Mouse (Mus musculus): ENCODE data around the gene Hells. TPM values are rescaled to one million over a fixed set of nuclear protein-coding genes. Genes with fewer than 3 reads are reported as not detected.

The Hells gene
- polyA plus RNA-seq, 1 experiment from 2014 or later = 6.9 TPM

DNA sequence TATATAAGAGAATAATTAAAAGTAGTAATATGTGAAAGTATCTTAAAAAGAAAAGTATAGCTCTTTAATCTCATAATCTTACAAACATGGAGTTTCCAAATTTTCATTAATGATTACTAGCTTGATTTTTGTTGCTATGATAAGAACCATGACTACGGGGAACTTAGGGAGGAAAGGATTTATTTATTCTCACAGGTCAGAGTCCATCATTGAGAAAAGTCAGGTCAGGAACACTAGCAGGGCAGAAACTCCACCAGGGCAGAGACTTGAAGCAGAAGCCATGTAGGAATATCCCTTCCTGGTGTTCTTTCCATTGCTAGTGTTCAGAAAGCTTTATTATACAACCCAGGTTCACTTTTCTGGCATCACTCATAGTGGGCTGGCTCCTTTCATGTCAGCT lies 68.0 kb downstream of the Hells start:
- H3K36me3 ChIP-seq (ENCODE audit: control insufficient read depth, insufficient read depth, low read length) = no peaks in the 10 kb centered on the region

DNA sequence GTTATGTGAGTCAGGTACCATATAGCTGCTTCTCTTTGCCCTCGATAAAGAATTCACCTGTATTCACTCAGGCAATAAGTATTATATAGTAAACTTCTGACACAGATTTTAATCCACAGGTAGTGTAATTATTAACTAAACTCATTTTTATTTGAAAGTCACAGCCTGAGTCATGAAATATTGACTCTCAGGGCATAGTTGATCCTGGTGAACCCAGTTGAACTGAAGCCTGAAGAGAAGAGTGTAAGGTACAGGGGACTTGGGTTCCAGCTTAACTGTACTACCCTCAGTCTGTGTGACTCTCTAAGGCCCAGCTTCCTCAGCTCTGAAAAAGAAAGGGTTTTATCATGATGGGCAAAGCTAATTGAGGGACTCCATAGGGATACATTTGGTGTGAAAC lies 74.4 kb downstream of the Hells start:
- Histone ChIP-seq H3K4me3 (ENCODE audit: low read length) (no peak overlapping the region), H3K27me3 (replicated peaks; ENCODE audit: control insufficient read depth, insufficient read depth, low read length) (no peaks in the 10 kb centered on the region), H3K36me3 (ENCODE audit: control insufficient read depth, insufficient read depth, low read length) (no peaks in the 10 kb centered on the region), H3K9me3 (ENCODE audit: control insufficient read depth, low read length) (no peaks in the 10 kb centered on the region), H3K4me1 (ENCODE audit: control insufficient read depth, insufficient read depth, low read depth, low read length) (no peaks in the 10 kb centered on the region), H3K4me2 (ENCODE audit: low read length) (no peak overlapping the region), H3K9ac (ENCODE audit: low read depth, low read length) (no peak overlapping the region), H3K27ac (ENCODE audit: low read depth, low read length) (no peak overlapping the region)
- no peak for ATAC-seq
- 91% methylated on average over 1 of the region's 1 CpGs for WGBS

More for the DNA sequence above, 68.0 kb downstream of the Hells start:
- Histone ChIP-seq H3K27ac (ENCODE audit: low read depth, low read length) (no peak overlapping the region), H3K27me3 (replicated peaks; ENCODE audit: control insufficient read depth, insufficient read depth, low read length) (no peaks in the 10 kb centered on the region), H3K4me3 (ENCODE audit: low read length) (no peak overlapping the region), H3K9ac (ENCODE audit: low read depth, low read length) (no peak overlapping the region), H3K9me3 (ENCODE audit: control insufficient read depth, low read length) (no peaks in the 10 kb centered on the region), H3K4me2 (ENCODE audit: low read length) (no peak overlapping the region), H3K4me1 (ENCODE audit: control insufficient read depth, insufficient read depth, low read depth, low read length) (no peaks in the 10 kb centered on the region)
- no peak for ATAC-seq
- WGBS = 100% methylated on average over 1 of the region's 1 CpGs

GRCm38 (mm10) chr19:39006715-39007114 lies 76.0 kb downstream of the Hells start, which contains the start of gene Cyp2c55:
Gene Cyp2c55, plus strand, starts transcription at chr19:39007019.
- ATAC-seq = no peak
- Histone ChIP-seq H3K27ac (ENCODE audit: low read depth, low read length) (no peak within 1 kb of the TSS), H3K27me3 (replicated peaks; ENCODE audit: control insufficient read depth, insufficient read depth, low read length) (no peaks in the 10 kb centered on the region), H3K36me3 (ENCODE audit: control insufficient read depth, insufficient read depth, low read length) (no peaks in the 10 kb centered on the region), H3K4me3 (ENCODE audit: low read length) (no peak within 1 kb of the TSS), H3K4me1 (ENCODE audit: control insufficient read depth, insufficient read depth, low read depth, low read length) (no peaks in the 10 kb centered on the region), H3K4me2 (ENCODE audit: low read length) (no peak within 1 kb of the TSS), H3K9me3 (ENCODE audit: control insufficient read depth, low read length) (no peaks in the 10 kb centered on the region), H3K9ac (ENCODE audit: low read depth, low read length) (no peak within 1 kb of the TSS)

Small RNA genes lying within 50 kb of the gene (microRNA-seq; reads per million reads assigned to microRNA genes)
- gene Gm23800 = not detected

Other genes with a start within 250 kb of the Hells start
- gene Noc3l, start 111.7 kb upstream of the Hells start, polyA plus RNA-seq (2015; fragmentation: Nextera tagmentation; extraction: Ambion mirVana) = 3.3 and 4.2 TPM in 2 replicates
- gene Tbc1d12, start 94.3 kb upstream of the Hells start, polyA plus RNA-seq (2015; fragmentation: Nextera tagmentation; extraction: Ambion mirVana) = 5.6 and 5.8 TPM in 2 replicates
- 0.07 and 0.08 TPM in 2 replicates for gene Cyp2c55, start 76.1 kb downstream of the Hells start, polyA plus RNA-seq (2015; fragmentation: Nextera tagmentation; extraction: Ambion mirVana)
- 0.08 TPM in 1 of 2 replicates, not detected in the other for gene Cyp2c65, start 130.1 kb downstream of the Hells start, polyA plus RNA-seq (2015; fragmentation: Nextera tagmentation; extraction: Ambion mirVana)
- gene Cyp2c66, start 183.0 kb downstream of the Hells start, polyA plus RNA-seq (2015; fragmentation: Nextera tagmentation; extraction: Ambion mirVana) = not detected in 2 replicates